Mouse (Mus musculus) layer of hippocampus, adult 11-12 months (tissue): ENCODE results near the gene 2210408I21Rik.

ENCODE experiments used
- DNase-seq: peaks from one replicate; pipeline ENCODE4 v3.0.0; 2022; ENCODE audit warnings: low spot score

The 2210408I21Rik gene

DNA sequence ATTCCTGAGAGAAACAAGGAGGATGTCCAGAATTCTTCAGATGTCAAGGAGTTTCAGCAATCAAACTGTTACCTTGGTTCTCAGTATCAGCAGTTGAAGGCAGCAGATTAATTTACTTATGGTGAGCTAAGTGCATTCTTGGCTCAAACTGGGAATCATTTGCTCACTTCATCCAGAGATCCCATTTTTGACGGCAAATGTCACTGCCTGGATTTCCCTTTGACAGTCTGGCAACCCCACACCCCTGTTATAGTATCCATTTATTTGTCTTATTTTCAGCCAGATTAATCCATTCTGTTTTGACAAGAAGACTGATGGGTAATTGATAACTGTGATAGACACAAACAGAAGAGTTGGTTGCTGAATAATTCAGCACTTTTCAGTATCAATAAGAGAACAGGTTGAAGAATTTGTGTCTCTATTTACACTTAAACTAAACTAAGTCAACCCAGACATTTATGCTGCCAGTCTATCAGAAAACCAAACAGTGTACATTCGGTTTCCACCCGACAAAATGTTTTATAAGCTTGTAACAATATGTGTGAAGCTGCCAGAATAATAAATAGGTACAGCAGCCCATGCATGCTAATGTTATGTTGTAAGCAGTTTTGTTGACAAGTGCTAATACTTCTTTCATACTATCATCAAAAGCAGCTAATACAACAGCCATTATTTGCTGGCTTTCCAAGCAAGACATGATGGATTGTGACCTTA lies 354.8 kb downstream of the 2210408I21Rik start:
- no peak for DNase-seq

DNA sequence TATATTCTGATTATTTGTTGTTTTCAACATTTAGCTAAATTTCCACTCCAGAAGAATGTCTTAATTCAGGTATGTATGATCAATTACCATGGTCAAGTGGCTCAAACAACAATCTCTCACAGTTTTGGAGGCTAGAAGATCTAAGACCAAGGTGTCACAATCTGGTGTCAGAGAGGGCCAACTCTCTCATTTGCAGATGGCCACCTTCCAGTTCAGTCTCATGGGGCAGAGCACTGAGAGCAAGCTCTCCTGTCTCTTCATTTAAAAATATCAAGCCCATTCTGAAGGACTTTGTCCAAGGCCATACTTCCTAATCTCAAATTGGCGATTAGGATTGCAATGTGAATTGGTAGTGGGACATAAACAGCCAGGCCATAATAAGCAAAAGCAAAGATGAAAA lies 378.7 kb downstream of the 2210408I21Rik start:
- no peak for DNase-seq

DNA sequence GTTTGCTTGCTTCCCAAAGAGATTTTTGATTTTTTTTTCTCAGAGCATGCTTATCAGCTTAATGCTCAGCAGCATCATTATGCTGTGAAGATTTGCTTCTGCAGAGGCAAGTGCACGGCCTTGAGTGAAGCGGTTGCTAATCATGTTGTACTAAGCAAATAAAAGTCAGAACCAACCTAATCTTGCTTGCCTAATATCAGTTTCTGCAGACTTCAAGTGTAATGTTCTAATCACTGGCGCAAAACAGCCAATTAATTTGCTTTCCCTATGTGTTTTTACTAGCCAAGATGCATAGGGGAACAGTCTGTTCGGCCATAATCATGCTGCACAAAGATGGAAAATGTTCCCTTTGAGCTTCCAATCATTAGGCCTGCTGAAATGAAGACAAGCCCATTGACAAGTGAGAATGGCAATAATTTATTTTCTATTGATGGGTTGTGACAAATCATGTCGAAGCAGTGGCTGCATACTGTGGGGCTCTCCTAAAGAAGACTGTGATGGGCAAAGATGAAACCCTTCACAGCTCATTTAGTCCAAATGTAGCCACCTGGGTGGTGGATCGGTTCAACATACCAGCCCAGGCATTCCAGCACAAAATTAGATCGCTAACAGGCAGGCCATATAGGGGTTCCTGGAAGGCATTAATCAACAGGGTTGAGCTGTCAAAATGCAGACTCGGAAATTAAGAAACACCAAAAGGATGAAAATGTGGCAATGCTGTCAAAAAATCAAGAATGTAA lies 393.8 kb downstream of the 2210408I21Rik start:
- DNase-seq = no peak

DNA sequence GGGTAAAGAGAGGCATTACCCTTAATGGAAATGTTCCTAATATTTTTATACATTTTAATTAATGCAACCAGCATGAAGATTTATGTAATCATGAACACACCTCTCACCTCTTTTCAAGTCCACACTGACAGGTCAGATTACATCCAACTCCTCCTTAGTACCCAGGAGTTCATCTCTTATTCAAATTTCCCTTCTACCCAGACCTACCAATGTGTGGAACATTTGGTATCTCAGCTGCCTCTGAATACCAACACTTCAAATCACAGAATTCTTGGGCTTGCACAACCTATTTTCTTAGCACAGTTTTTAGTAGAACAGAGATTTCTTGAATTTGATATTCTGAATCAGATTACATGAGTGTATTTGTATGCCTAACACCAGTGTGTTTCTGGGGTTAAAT lies 394.4 kb downstream of the 2210408I21Rik start:
- DNase-seq = no peak

DNA sequence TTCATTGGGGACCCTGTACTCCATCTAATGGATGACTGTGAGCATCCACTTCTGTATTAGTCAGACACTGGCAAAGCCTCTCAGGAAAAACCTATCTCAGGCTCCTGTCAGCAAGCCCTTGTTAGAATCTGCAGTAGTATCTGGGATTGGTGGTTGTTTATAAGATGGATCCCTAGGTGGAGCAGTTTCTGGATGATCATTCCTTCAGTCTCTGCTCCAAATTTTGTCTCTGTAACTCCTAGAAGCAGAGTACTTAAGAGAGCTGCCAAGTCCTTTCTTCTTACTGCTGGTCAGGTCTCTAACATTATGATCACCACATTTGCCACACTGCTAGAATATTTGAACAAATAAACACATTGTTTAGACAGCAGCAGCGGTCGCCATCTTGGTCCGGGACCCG lies 402.1 kb downstream of the 2210408I21Rik start:
- DNase-seq = no peak

DNA sequence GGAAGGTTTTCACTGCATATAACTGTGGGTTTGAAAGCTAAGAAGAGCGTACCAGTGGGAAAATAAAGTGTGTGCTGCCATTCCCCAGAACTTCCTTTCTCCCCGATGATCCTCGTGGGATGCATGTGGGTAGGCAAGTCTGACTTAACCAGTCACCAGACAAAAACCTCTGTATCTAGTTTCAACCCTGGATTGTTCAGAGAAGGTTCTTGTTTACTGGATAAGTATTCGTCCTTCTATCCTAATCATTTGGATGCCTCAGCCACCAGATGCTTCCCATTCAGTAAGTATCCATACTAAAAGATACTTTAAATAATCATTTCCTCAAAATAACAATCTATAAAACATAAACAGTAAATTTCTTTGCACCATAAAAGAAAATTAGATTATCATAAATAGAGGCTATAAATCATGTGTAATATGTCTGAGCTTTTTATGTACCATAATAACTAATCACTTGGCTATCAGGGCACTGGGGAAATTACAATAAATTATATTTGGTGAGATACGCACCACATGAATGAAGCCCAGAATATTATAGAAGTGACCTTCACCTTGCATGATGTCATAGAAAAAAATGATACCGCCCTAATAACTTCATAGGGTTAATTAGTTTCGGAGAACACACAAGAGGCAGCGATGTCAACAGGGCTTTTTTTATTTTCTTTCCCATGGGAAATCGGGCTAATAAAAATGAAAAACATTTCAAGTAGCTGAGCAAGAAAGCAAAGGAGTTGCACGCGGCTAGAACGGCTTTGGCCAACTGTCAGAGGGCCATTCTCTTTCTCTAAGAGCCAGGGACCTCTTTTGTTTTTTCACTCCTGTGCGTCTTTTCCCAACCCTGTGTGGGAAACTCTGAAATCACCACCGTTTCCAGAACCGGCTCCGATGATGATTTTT lies 412.4 kb downstream of the 2210408I21Rik start:
- DNase-seq = no peak

DNA sequence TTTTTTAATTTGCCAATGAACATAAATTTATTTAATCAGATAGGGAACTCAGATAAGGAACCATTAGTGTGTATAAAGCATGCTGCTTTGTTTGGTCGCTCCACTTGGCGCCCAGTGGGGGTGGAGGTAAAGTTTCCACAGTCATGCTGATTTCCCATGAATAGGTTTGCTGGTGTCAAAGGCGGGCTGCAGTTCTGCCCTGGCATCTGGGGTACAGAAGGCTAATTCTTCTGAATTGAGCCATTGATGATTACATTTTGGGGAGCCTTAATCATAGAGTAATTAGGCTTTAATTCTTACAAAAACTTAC lies 413.0 kb downstream of the 2210408I21Rik start:
- DNase-seq = no peak

DNA sequence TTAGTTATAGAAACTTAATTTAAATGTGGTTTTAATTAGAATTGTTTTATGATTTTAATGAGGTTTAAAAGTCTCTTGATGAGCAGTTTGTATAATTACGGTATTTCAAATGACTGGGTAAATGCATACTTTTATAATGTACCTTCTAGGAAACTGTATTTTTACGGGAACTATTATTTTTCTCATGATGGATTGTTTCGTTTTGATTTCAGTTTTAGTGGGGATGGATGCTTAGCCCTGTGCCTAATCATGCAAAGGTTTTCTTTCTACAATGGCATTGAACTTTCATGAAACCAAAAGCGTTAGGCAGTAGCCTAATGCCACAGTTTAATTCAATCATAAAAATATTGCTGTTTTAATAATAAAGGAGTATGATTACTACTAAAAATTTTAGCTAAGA lies 413.4 kb downstream of the 2210408I21Rik start:
- no peak for DNase-seq

DNA sequence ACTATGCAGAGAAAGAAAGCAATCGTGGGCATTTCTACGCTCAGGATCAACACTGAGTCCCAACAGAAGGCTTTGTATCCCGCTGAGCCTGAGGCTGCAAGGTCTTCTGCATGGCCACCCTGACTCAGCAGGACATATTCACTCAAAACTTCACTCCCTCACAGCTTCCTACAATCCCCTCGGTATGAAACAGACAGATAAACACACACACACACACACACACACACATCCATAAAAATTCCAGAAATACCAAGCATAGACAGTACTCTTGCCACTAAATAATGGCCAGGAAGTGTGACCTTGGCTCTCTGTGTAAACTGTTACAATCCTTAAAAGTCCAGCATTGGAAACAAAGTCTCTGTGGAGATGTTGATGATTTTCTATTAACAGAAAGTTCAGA lies 458.7 kb downstream of the 2210408I21Rik start:
- DNase-seq = no peak

DNA sequence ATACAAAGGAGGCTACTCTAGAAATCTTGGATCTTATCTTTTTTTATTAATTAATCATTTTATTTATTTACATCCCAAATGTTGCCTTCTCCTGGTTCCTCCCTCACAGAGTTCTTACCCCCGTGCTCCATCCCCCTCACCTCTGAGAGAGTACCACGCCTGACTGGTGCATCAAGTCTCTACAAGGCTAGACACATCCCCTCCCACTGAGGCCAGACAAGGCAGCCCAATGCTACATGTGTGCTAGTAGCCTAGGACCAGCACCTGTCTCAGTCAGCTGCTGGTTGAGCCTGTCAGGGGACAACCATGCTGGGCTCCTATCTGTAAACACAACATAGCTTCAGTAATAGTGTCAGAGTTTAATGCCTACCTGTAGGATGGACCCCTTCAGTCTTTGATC lies 480.0 kb downstream of the 2210408I21Rik start:
- no peak for DNase-seq
